Mouse (Mus musculus): ENCODE measurements at regions not wholly inside any gene's neighbourhood (a gene's known extent, or its start where the extent isn't known, plus 50 kb on each side); places are given as distances from the start of the nearest gene placed in this dataset.

- no peak for DNase-seq (ENCODE audit: low read depth, low spot score)
Observed at GRCm38 (mm10) chr1:128782286-128782685, 190.2 kb upstream of the Cxcr4 start.

GRCm38 (mm10) chr1:128781871-128782270 is 189.8 kb upstream of the Cxcr4 start:
- DNase-seq (ENCODE audit: low read depth, low spot score), result no peak

- DNase-seq (ENCODE audit: low read depth, low spot score), result no peak
Observed at GRCm38 (mm10) chr1:128781311-128781710, 189.2 kb upstream of the Cxcr4 start.

GRCm38 (mm10) chr1:128779586-128780158 is 187.6 kb upstream of the Cxcr4 start:
- DNase-seq (ENCODE audit: low read depth, low spot score), result no peak

GRCm38 (mm10) chr1:128772440-128772839 is 180.3 kb upstream of the Cxcr4 start:
- DNase-seq (ENCODE audit: low read depth, low spot score), result no peak

GRCm38 (mm10) chr1:128770786-128771185 is 178.7 kb upstream of the Cxcr4 start:
- no peak for DNase-seq (ENCODE audit: low read depth, low spot score)

- no peak for DNase-seq (ENCODE audit: low read depth, low spot score)
Observed at GRCm38 (mm10) chr1:128767991-128768390, 175.9 kb upstream of the Cxcr4 start.

GRCm38 (mm10) chr1:128767415-128767814 is 175.3 kb upstream of the Cxcr4 start:
- DNase-seq (ENCODE audit: low read depth, low spot score), result no peak

- DNase-seq (ENCODE audit: low read depth, low spot score), result no peak
Observed at GRCm38 (mm10) chr1:128766894-128767268, 174.8 kb upstream of the Cxcr4 start.

- no peak for DNase-seq (ENCODE audit: low read depth, low spot score)
Observed at GRCm38 (mm10) chr1:128766193-128766893, 174.2 kb upstream of the Cxcr4 start.

- no peak for DNase-seq (ENCODE audit: low read depth, low spot score)
Observed at GRCm38 (mm10) chr1:128765626-128766025, 173.5 kb upstream of the Cxcr4 start.

GRCm38 (mm10) chr1:128765142-128765541 is 173.0 kb upstream of the Cxcr4 start:
- no peak for DNase-seq (ENCODE audit: low read depth, low spot score)

GRCm38 (mm10) chr1:128762854-128763253 is 170.8 kb upstream of the Cxcr4 start:
- DNase-seq (ENCODE audit: low read depth, low spot score), result no peak

GRCm38 (mm10) chr1:128762076-128762475 is 170.0 kb upstream of the Cxcr4 start:
- no peak for DNase-seq (ENCODE audit: low read depth, low spot score)

GRCm38 (mm10) chr1:128758802-128759481 is 166.8 kb upstream of the Cxcr4 start:
- DNase-seq (ENCODE audit: low read depth, low spot score), result no peak

- no peak for DNase-seq (ENCODE audit: low read depth, low spot score)
Observed at GRCm38 (mm10) chr1:128758294-128758801, 166.3 kb upstream of the Cxcr4 start.

- no peak for DNase-seq (ENCODE audit: low read depth, low spot score)
Observed at GRCm38 (mm10) chr1:128753427-128754012, 161.4 kb upstream of the Cxcr4 start.

- DNase-seq (ENCODE audit: low read depth, low spot score), result no peak
Observed at GRCm38 (mm10) chr1:128749437-128749994, 157.4 kb upstream of the Cxcr4 start.

- no peak for DNase-seq (ENCODE audit: low read depth, low spot score)
Observed at GRCm38 (mm10) chr1:128747196-128747790, 155.2 kb upstream of the Cxcr4 start.

- DNase-seq (ENCODE audit: low read depth, low spot score), result no peak
Observed at GRCm38 (mm10) chr1:128746461-128747009, 154.4 kb upstream of the Cxcr4 start.

- DNase-seq (ENCODE audit: low read depth, low spot score), result no peak
Observed at GRCm38 (mm10) chr1:128740616-128741015, 148.5 kb upstream of the Cxcr4 start.

All from retina, adult 2 months (tissue).